Mouse (Mus musculus) embryonic stem cell, embryonic (primary cell): ENCODE measurements around the gene Zfp87.

Experiments
- CTCF ChIA-PET, 4 experiments: fragments of 300-600 bp in 2 of 4; fragments of 350-600 bp in 2 of 4; sonication (Branson Sonifier 250); formaldehyde crosslinking; loops; one replicate each; lab custom pipeline; 2022; ENCODE audit warnings: inconsistent platforms in 2 of 4; lab: Charles Lee
- POLR2A ChIA-PET, 4 experiments: fragments of 300-600 bp in 2 of 4; fragments of 350-600 bp in 2 of 4; sonication (Branson Sonifier 250); formaldehyde crosslinking; loops; one replicate each; lab custom pipeline; 2022; ENCODE audit warnings: antibody characterized with exemption in 4 of 4, inconsistent platforms in 1 of 4; lab: Charles Lee

Zfp87 gene

GRCm38 (mm10) chr13:67525753-67526410, at the start of gene Zfp87, which contains the start of gene Gm26965:
TSS of gene Zfp87 (minus strand) at chr13:67526177.
TSS of gene Gm26965 (minus strand) at chr13:67526151.
- POLR2A ChIA-PET: interaction anchor here (0.6 to 2.3 kb wide), 16 partner anchors 12 to 398 kb away, joined by 3 to 19 read pairs (median 4); partner anchors contain the start of genes Zfp58 (in 2 of the 4), Zfp874b (in 2 of the 4), Gm10037 (in 1 of the 4) and Zfp273 (in 1 of the 4)
- CTCF ChIA-PET: interaction anchor here in 1 of 4 experiments (0.6 kb wide), 1 partner anchor 24 kb away, joined by 3 read pairs; no protein-coding TSS in a partner anchor

- CTCF ChIA-PET: interaction anchor here in 1 of 4 experiments (0.6 kb wide), 1 partner anchor 241 kb away, joined by 3 read pairs; the partner anchor contains the start of gene Zfp595
- POLR2A ChIA-PET: interaction anchor here in 1 of 4 experiments (0.9 to 1.1 kb wide), 3 partner anchors 9 to 213 kb away, joined by 3 read pairs; partner anchors contain the start of gene Gm28044
These were observed 46.7 kb upstream of the Zfp87 start for GRCm38 (mm10) chr13:67572591-67573189.

GRCm38 (mm10) chr13:67553730-67554129, 27.8 kb upstream of the Zfp87 start, which contains the start of gene Zfp748:
TSS of gene Zfp748 (minus strand) at chr13:67553830.
- ChIA-PET POLR2A (interaction anchor here in 2 of 4 experiments (0.9 to 1.3 kb wide), 2 partner anchors 70 to 190 kb away, joined by 4 to 6 read pairs; partner anchors contain the start of gene Zfp874b (in 1 of the 2)), CTCF (interaction anchor here in 2 of 4 experiments (0.5 to 0.6 kb wide), 2 partner anchors 130 to 292 kb away, joined by 3 read pairs; no protein-coding TSS in a partner anchor)

- ChIA-PET POLR2A (interaction anchor here in 2 of 4 experiments (0.6 to 1.4 kb wide), 5 partner anchors 13 to 191 kb away, joined by 3 to 6 read pairs (median 3); partner anchors contain the start of gene Zfp874b (in 1 of the 2)), CTCF (interaction anchor here in 1 of 4 experiments (0.6 kb wide), 1 partner anchor 625 kb away, joined by 3 read pairs; no protein-coding TSS in a partner anchor)
These were observed 26.7 kb upstream of the Zfp87 start for GRCm38 (mm10) chr13:67552505-67553346.

- POLR2A ChIA-PET: interaction anchor here in 1 of 4 experiments (0.7 to 1.5 kb wide), 3 partner anchors 17 to 942 kb away, joined by 3 to 4 read pairs (median 4); no protein-coding TSS in a partner anchor
These were observed 20.0 kb upstream of the Zfp87 start for GRCm38 (mm10) chr13:67545941-67546340.

GRCm38 (mm10) chr13:67527049-67527730, 1.2 kb upstream of the Zfp87 start:
- ChIA-PET POLR2A (interaction anchor here in 2 of 4 experiments (0.7 to 2.0 kb wide), 3 partner anchors 43 to 317 kb away, joined by 4 to 8 read pairs (median 4); partner anchors contain the start of gene Zfp874b (in 1 of the 2)), CTCF (no interaction called here)

More at GRCm38 (mm10) chr13:67545941-67546340, 20.0 kb upstream of the Zfp87 start:
- CTCF ChIA-PET: no interaction called here

GRCm38 (mm10) chr13:67500908-67501307, 25.1 kb downstream of the Zfp87 start:
- POLR2A ChIA-PET: interaction anchor here (0.7 to 4.3 kb wide), 23 partner anchors 11 to 419 kb away, joined by 3 to 36 read pairs (median 4); partner anchors contain the start of genes Zfp874b (in 3 of the 4), Gm26965 (in 2 of the 4), Zfp457 (in 2 of the 4) and Zfp87 (in 2 of the 4)
- CTCF ChIA-PET: no interaction called here

GRCm38 (mm10) chr13:67500084-67500719, 25.8 kb downstream of the Zfp87 start, which contains the start of gene Zfp58:
TSS of gene Zfp58 (minus strand) at chr13:67500555.
- CTCF ChIA-PET: interaction anchor here in 2 of 4 experiments (0.7 to 0.8 kb wide), 2 partner anchors 137 to 372 kb away, joined by 3 read pairs; no protein-coding TSS in a partner anchor

GRCm38 (mm10) chr13:67495631-67496030, 30.3 kb downstream of the Zfp87 start:
- CTCF ChIA-PET: no interaction called here
- POLR2A ChIA-PET: interaction anchor here in 3 of 4 experiments (0.7 to 1.8 kb wide), 9 partner anchors 12 to 306 kb away, joined by 3 to 8 read pairs (median 6); partner anchors contain the start of genes Zfp874b (in 3 of the 3) and Zfp459 (in 1 of the 3)

More at GRCm38 (mm10) chr13:67500084-67500719, 25.8 kb downstream of the Zfp87 start, which contains the start of gene Zfp58:
- POLR2A ChIA-PET: interaction anchor here in 3 of 4 experiments (0.7 to 4.3 kb wide), 26 partner anchors 10 to 418 kb away, joined by 3 to 36 read pairs (median 4); partner anchors contain the start of genes Zfp457 (in 3 of the 3), Zfp874b (in 3 of the 3), Gm26965 (in 2 of the 3) and Zfp87 (in 2 of the 3)

GRCm38 (mm10) chr13:67484424-67484811, 41.6 kb downstream of the Zfp87 start:
- CTCF ChIA-PET: interaction anchor here in 2 of 4 experiments (0.6 to 2.0 kb wide), 4 partner anchors 27 to 410 kb away, joined by 4 to 45 read pairs (median 4); partner anchors contain the start of gene Zfp874a (in 1 of the 2)
- POLR2A ChIA-PET: interaction anchor here in 3 of 4 experiments (0.6 to 4.2 kb wide), 36 partner anchors 11 to 382 kb away, joined by 3 to 121 read pairs (median 4); partner anchors contain the start of genes Zfp58 (in 3 of the 3), Zfp874a (in 3 of the 3), Gm26965 (in 2 of the 3) and Zfp457 (in 2 of the 3)

- ChIA-PET CTCF (interaction anchor here (0.6 to 2.0 kb wide), 9 partner anchors 27 to 409 kb away, joined by 3 to 45 read pairs (median 5); partner anchors contain the start of genes Zfp874a (in 3 of the 4) and Zfp595 (in 1 of the 4)), POLR2A (interaction anchor here in 3 of 4 experiments (0.6 to 4.2 kb wide), 45 partner anchors 11 to 1098 kb away, joined by 3 to 121 read pairs (median 4); partner anchors contain the start of genes Zfp58 (in 3 of the 3), Zfp874a (in 3 of the 3), Gm26965 (in 2 of the 3) and Zfp457 (in 2 of the 3))
These were observed 42.2 kb downstream of the Zfp87 start, which contains the start of gene Zfp874b for GRCm38 (mm10) chr13:67483625-67484423. TSS of gene Zfp874b (minus strand) at chr13:67484258.

- ChIA-PET CTCF (no interaction called here), POLR2A (interaction anchor here in 3 of 4 experiments (0.5 to 4.2 kb wide), 7 partner anchors 18 to 383 kb away, joined by 3 to 18 read pairs (median 4); partner anchors contain the start of genes Zfp459 (in 1 of the 3), Zfp58 (in 1 of the 3) and Zfp874a (in 1 of the 3))
These were observed 44.4 kb downstream of the Zfp87 start for GRCm38 (mm10) chr13:67481528-67481927.

GRCm38 (mm10) chr13:67469274-67469673, 56.7 kb downstream of the Zfp87 start:
- ChIA-PET CTCF (interaction anchor here in 2 of 4 experiments (0.6 to 1.1 kb wide), 3 partner anchors 46 to 168 kb away, joined by 3 to 4 read pairs (median 3); no protein-coding TSS in a partner anchor), POLR2A (interaction anchor here in 2 of 4 experiments (0.7 to 1.1 kb wide), 2 partner anchors 30 to 47 kb away, joined by 4 read pairs; no protein-coding TSS in a partner anchor)
